Mouse (Mus musculus) layer of hippocampus, adult 9-10 months (tissue): Measurements from ENCODE around the gene Rcor2.

ENCODE experiments used
- DNase-seq: peaks from one replicate; pipeline ENCODE4 v3.0.0; 2022; ENCODE audit warnings: low spot score

Rcor2 gene

GRCm38 (mm10) chr19:7265478-7266191, 1.5 kb upstream of the Rcor2 start:
- no peak for DNase-seq

DNA sequence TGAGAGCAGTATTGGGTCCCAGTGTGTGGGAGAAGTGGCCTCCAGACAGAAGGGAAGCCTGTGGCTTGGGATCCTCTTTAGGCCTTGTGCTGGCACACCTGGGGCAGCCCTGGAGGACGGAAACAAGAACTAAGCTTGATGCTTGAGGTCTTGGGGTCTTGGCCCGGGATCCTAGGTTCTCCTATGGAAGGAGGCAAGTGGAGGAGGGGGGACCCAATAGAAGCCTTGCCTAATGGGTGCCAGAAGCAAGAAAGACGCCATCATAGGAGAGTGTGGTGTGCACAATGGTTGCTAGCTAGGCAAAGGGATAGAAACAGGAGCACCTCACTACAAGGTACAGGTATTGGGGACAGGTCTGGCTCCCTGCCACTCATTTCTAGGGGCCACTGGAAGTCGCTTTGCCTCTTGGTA, 699 bp upstream of the Rcor2 start:
- no peak for DNase-seq

GRCm38 (mm10) chr19:7267781-7268721, 926 bp downstream of the Rcor2 start:
- DNase-seq, result no peak

DNA sequence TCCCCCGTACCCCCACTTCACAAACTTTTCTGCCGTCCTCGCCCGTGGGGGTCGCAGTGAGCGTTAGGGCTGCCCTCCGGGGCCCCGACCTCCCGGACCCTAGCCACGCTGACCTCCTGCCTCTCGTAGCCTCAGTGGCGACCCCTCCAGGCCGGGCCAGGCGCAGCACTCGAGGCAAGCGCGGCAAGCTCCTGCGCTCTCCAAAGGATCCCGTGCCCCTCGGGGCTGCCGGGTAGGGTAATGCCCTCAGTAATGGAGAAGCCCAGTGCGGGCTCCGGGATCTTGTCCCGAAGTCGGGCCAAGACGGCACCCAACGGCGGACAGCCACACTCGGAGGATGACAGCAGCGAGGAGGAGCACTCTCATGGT, 1.6 kb downstream of the Rcor2 start:
- DNase-seq, result no peak

GRCm38 (mm10) chr19:7269290-7270044, 2.3 kb downstream of the Rcor2 start:
- DNase-seq, result no peak

GRCm38 (mm10) chr19:7273486-7273885, 6.4 kb downstream of the Rcor2 start:
- DNase-seq, result no peak

- no peak for DNase-seq
These were observed 7.3 kb downstream of the Rcor2 start for GRCm38 (mm10) chr19:7274326-7274990.

DNA sequence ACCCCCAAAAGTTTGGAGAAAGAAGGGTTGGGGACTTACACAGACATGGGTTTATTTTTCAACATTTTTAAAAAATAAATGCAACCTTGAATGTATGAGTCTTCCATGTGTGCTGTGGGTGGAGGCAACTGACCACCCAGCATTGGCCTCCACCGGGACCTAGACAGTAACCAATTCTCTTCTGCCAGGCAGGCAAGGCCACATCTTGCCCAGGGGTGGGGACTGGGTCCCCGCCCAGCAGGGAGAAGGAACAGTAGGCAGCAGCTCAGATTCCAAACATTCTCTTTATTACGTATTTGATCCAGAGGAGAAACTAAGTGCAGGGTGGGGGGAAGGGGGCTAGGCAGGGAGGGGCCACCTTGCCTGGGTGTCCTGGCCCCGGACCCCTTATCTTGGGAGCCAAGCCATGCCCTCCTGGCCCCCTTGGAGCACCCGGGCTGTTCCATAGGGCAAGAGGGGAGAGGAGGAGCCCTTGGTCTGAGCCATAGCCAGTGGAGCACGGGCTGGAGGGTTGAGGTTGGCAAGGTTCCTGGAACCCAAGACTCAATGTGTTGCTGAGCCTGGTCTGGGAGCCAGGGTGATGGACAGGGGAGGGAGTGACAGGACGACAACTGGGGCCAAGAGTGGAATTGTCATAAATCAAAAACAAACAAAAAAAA, 8.1 kb downstream of the Rcor2 start:
- no peak for DNase-seq

DNA sequence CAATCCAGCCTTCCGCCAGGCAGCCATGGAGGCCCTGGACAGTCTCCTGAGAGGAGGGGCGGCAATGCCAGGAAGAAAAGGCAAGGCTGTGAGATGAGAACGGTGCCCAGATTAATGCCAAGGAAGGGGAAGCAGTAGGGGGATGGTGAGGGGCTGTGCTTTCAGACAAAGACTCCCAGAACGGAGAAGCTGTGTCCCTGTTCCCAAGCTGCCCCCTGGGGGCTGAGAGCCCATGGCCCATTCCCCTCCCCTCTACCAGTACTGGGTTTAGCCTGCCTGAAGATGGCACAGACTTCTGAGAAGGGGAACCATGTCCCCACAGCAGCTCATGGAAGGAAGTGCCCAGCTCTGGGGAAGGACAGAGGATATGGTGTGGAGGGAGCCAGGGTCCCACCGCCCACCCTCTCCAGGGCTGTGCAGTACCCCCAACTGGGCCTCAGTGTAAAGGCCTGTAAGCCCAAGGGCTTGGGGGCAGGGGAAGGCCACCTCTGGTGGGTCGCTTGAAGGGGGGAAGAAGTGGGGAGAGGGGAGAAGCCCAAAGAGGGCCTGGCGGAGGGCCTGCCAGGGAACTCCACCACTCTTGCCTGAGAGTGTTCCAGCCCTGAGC, 9.0 kb downstream of the Rcor2 start:
- no peak for DNase-seq

DNA sequence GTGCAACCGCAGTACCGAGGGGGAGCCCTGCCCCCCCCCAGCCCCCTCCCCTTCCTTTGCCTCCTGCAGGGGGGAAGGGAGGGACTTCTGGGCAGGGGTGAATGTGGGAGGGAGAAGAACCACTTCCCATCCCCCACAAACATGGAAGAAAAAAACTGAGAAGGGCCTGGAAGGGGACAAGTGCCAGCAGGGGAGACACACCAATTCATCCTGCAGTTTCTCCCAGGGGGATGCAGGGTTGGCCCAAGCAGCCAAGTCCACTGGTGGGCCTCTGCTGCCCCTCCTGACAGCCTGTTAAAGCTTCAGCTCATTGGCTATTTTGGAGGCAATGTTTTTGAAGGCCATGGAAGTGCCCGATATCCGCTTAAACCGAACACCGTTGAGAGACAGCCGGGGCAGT, 9.7 kb downstream of the Rcor2 start:
- DNase-seq, result no peak

GRCm38 (mm10) chr19:7278200-7278906, 11.2 kb downstream of the Rcor2 start:
- DNase-seq, result no peak

DNA sequence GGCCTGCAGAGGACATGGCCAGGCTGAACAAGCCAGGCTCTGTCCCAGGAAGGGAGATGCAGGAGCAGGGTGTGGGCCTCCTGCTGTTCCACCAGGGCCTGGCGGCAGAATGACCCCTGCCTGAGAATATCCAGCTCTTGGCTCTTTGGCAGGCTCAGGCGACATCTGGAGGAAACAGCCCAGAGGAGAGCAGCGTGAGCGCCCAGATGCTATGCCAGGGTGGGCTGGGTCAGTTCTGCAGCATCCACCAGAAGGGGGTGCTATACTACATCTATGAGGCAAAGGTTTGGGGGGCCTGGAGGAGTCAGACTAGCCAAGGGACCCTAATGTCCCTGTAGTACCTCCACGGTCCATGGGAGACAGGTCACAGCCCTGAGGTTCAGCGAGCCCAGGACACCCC, 12.0 kb downstream of the Rcor2 start:
- no peak for DNase-seq

GRCm38 (mm10) chr19:7280557-7281330, 13.6 kb downstream of the Rcor2 start:
- DNase-seq, result no peak

GRCm38 (mm10) chr19:7286563-7287315, 19.6 kb downstream of the Rcor2 start:
- no peak for DNase-seq

DNA sequence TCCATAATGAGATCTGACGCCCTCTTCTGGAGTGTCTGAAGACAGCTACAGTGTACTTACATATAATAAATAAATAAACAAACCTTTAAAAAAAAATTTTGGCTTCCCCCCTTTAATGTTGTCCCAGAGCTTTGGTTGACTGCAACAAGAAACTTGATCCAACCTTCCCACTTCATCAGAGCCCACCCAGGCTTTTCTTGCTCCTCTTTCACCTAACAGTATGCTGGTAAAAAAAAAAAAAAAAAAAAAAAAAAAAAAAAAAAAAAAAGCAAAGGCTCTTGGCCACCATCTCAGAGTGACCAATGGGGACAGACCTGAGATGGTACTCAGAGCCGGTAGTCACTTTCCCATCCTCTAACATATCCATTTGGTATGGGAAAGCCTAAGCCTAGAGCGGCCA, 21.2 kb downstream of the Rcor2 start:
- DNase-seq, result no peak

GRCm38 (mm10) chr19:7289767-7290166, 22.6 kb downstream of the Rcor2 start:
- no peak for DNase-seq

DNA sequence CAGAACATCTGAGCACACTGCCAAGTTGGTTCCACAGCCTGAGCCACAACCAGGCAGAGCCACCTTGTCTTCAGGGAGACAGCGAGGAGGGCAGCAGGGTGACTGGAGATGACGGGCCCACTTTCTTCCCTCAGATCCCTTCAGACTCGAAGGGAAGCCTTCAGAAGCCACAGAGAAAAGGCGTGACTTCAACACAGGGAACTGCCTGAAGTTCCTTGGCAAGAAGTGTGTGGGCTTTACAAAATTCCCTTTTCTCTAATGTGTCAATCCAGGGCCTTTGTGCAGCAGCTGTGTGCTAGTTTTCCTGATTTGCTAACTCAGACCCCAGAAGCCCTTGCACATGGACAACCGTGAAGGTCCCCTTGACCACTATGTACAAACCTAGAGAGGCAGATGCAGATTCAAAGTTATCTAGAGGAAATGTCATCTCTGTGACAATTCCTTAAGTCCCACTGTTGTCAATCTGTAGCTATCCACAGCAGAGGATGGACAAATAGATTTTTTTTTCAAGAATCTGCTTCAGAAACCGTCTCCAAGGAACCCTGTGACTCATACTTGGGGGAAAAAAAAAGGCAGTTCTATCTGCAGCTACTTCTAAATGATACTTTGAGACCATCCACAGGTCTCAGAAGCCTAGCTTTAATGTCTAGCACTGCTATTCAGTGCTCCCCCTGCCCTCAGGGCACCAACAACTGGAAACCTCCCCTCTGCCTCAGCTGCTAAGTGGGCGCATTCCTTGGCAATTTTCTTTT, 25.0 kb downstream of the Rcor2 start:
- no peak for DNase-seq
